Mouse (Mus musculus): Measurements from ENCODE around the gene Ddx23.

Ddx23 gene

GRCm38 (mm10) chr15:98662567-98663545 is at the start of gene Ddx23:
Gene Ddx23, minus strand, starts transcription at chr15:98662894.
- in situ Hi-C loops (cut with MseI, MboI): loop anchor here in 1 of 2 experiments (5.0 kb wide), 1 partner anchor 39 kb away; no protein-coding TSS in a partner anchor

GRCm38 (mm10) chr15:98710442-98710841 is 47.7 kb upstream of the Ddx23 start:
- in situ Hi-C loops (cut with MseI, MboI): no loop called here

GRCm38 (mm10) chr15:98707766-98708372 is 45.2 kb upstream of the Ddx23 start, which contains the start of gene Ccdc65:
Gene Ccdc65, plus strand, starts transcription at chr15:98708207.
- in situ Hi-C loops (cut with MseI, MboI): no loop called here

- in situ Hi-C loops (cut with MseI, MboI): loop anchor here in 1 of 2 experiments (5.0 kb wide), 1 partner anchor 42 kb away; the partner anchor contains the start of gene Ddx23
Observed at GRCm38 (mm10) chr15:98704312-98704711, 41.6 kb upstream of the Ddx23 start.

GRCm38 (mm10) chr15:98699190-98700105 is 36.8 kb upstream of the Ddx23 start:
- in situ Hi-C loops (cut with MseI, MboI): loop anchor here in 1 of 2 experiments (5.0 kb wide), 1 partner anchor 37 kb away; the partner anchor contains the start of gene Ddx23

GRCm38 (mm10) chr15:98696216-98696615 is 33.5 kb upstream of the Ddx23 start:
- in situ Hi-C loops (cut with MseI, MboI): no loop called here

- in situ Hi-C loops (cut with MseI, MboI): no loop called here
Observed at GRCm38 (mm10) chr15:98695726-98696125, 33.0 kb upstream of the Ddx23 start.

- in situ Hi-C loops (cut with MseI, MboI): no loop called here
Observed at GRCm38 (mm10) chr15:98692171-98692715, 29.5 kb upstream of the Ddx23 start.

- in situ Hi-C loops (cut with MseI, MboI): no loop called here
Observed at GRCm38 (mm10) chr15:98691486-98692147, 28.9 kb upstream of the Ddx23 start.

- in situ Hi-C loops (cut with MseI, MboI): no loop called here
Observed at GRCm38 (mm10) chr15:98689682-98690081, 27.0 kb upstream of the Ddx23 start.

GRCm38 (mm10) chr15:98685926-98686325 is 23.2 kb upstream of the Ddx23 start:
- in situ Hi-C loops (cut with MseI, MboI): no loop called here

- in situ Hi-C loops (cut with MseI, MboI): no loop called here
Observed at GRCm38 (mm10) chr15:98683746-98684145, 21.1 kb upstream of the Ddx23 start.

GRCm38 (mm10) chr15:98683177-98683576 is 20.5 kb upstream of the Ddx23 start:
- in situ Hi-C loops (cut with MseI, MboI): no loop called here

- in situ Hi-C loops (cut with MseI, MboI): no loop called here
Observed at GRCm38 (mm10) chr15:98681633-98682032, 18.9 kb upstream of the Ddx23 start.

- in situ Hi-C loops (cut with MseI, MboI): no loop called here
Observed at GRCm38 (mm10) chr15:98680660-98681059, 18.0 kb upstream of the Ddx23 start.

- in situ Hi-C loops (cut with MseI, MboI): no loop called here
Observed at GRCm38 (mm10) chr15:98677977-98678376, 15.3 kb upstream of the Ddx23 start.

- in situ Hi-C loops (cut with MseI, MboI): no loop called here
Observed at GRCm38 (mm10) chr15:98676940-98677728, 14.4 kb upstream of the Ddx23 start, which contains the start of gene Rnd1. Gene Rnd1, minus strand, starts transcription at chr15:98677461.

GRCm38 (mm10) chr15:98676471-98676870 is 13.8 kb upstream of the Ddx23 start:
- in situ Hi-C loops (cut with MseI, MboI): no loop called here

- in situ Hi-C loops (cut with MseI, MboI): no loop called here
Observed at GRCm38 (mm10) chr15:98675634-98676250, 13.0 kb upstream of the Ddx23 start.
